Mouse (Mus musculus) forebrain, embryonic 14.5 days (tissue): Measurements from ENCODE around the gene Actl6b. TPM values are rescaled to one million over a fixed set of nuclear protein-coding genes. Genes with fewer than 3 reads are reported as not detected.

Experiments
- ATAC-seq: fragments of 200-750 bp; cut with Nextera tagmentation; 2 replicates; pipeline ENCODE4 v1.8.0; 2017; ENCODE audit warnings: mild to moderate bottlenecking, moderate library complexity
- DNase-seq: peaks from one replicate; pipeline ENCODE4 v3.0.0-alpha.2; 2015; ENCODE audit warnings: low spot score
- H3K27ac ChIP-seq: fragments of 300-500 bp; sonication (generic); 2 replicates; pipeline ENCODE4 v1.5.1; 2014; ENCODE audit warnings: low read depth, mild to moderate bottlenecking, control low read depth, low read length, moderate library complexity
- H3K27me3 ChIP-seq: fragments of 300-500 bp; sonication (generic); replicated peaks from 2 replicates; pipeline ENCODE4 v1.6.1; 2014; ENCODE audit warnings: low read length, control low read depth, mixed read lengths; ENCODE audit not compliant: control insufficient read depth, insufficient read depth
- H3K36me3 ChIP-seq: fragments of 300-500 bp; sonication (generic); 2 replicates; pipeline ENCODE4 v1.6.1; 2014; ENCODE audit warnings: low read length, control low read depth; ENCODE audit not compliant: control insufficient read depth, insufficient read depth
- H3K4me1 ChIP-seq: fragments of 300-500 bp; sonication (generic); 2 replicates; pipeline ENCODE4 v1.6.1; 2014; ENCODE audit warnings: antibody characterized with exemption, low read length, control low read depth; ENCODE audit not compliant: control insufficient read depth, insufficient read depth
- H3K4me2 ChIP-seq: fragments of 300-500 bp; sonication (generic); 2 replicates; pipeline ENCODE4 v1.6.1; 2014; ENCODE audit warnings: mild to moderate bottlenecking, control low read depth, low read length
- H3K4me3 ChIP-seq: fragments of 300-500 bp; sonication (generic); 2 replicates; pipeline ENCODE4 v1.5.1; 2014; ENCODE audit warnings: low read depth, low read length, control low read depth
- H3K9ac ChIP-seq: fragments of 300-500 bp; sonication (generic); 2 replicates; pipeline ENCODE4 v1.6.1; 2014; ENCODE audit warnings: mild to moderate bottlenecking, low read length, control low read depth, moderate library complexity
- H3K9me3 ChIP-seq: fragments of 300-500 bp; sonication (generic); replicated peaks from 2 replicates; pipeline ENCODE4 v1.6.1; 2016; ENCODE audit warnings: low read length, control low read depth, mixed read lengths; ENCODE audit not compliant: control insufficient read depth
- WGBS: fragments of 180-500 bp; shearing (Covaris S2); extraction: QIAGEN DNeasy Blood & Tissue Kit; methylation state at CpG from one replicate; pipeline ENCODE4 v1.1.7; 2014; 5-methylcytosine and 5-hydroxymethylcytosine counted together
- polyA plus RNA-seq: library from polyadenylated mRNA; unstranded; fragments of >200 nt; fragmentation: Nextera tagmentation; extraction: Ambion mirVana; gene quantifications from 2 replicates; pipeline ENCODE4 v1.2.1, GENCODE M21; 2014

The Actl6b gene
- polyA plus RNA-seq, 1 experiment from 2014 or later, result 184 TPM

- H3K4me2 ChIP-seq, result no peak overlapping the region
- H3K9me3 ChIP-seq, result no peaks in the 10 kb centered on the region
- ATAC-seq (no peak), DNase-seq (no peak)
- H3K36me3 ChIP-seq, result peaks cover 2% of the 10 kb centered on the region; the same call in 1 of the 2 replicates
- WGBS, result 82% methylated on average over 6 of the region's 6 CpGs
- H3K9ac ChIP-seq, result no peak overlapping the region
- H3K27me3 ChIP-seq, result no peaks in the 10 kb centered on the region
- no peaks in the 10 kb centered on the region for H3K4me1 ChIP-seq
- no peak overlapping the region for H3K27ac ChIP-seq
- H3K4me3 ChIP-seq, result no peak overlapping the region
Observed at GRCm38 (mm10) chr5:137565744-137566143, 12.4 kb downstream of the Actl6b start.

- no peak for DNase-seq
- ATAC-seq, result no peak
- 95% methylated on average over 5 of the region's 5 CpGs for WGBS
Observed at GRCm38 (mm10) chr5:137566416-137566815, 13.1 kb downstream of the Actl6b start.

GRCm38 (mm10) chr5:137568223-137568798 lies 15.0 kb downstream of the Actl6b start:
- Histone ChIP-seq H3K4me2 (no peak overlapping the region), H3K27me3 (no peaks in the 10 kb centered on the region), H3K4me1 (no peaks in the 10 kb centered on the region), H3K36me3 (peaks cover 2% of the 10 kb centered on the region; the same call in 1 of the 2 replicates), H3K27ac (no peak overlapping the region), H3K9me3 (no peaks in the 10 kb centered on the region), H3K4me3 (no peak overlapping the region), H3K9ac (no peak overlapping the region)
- 85% methylated on average over 8 of the region's 8 CpGs for WGBS
- DNase-seq (no peak), ATAC-seq (no peak)

More at GRCm38 (mm10) chr5:137566416-137566815, 13.1 kb downstream of the Actl6b start:
- Histone ChIP-seq H3K4me2 (no peak overlapping the region), H3K9me3 (no peaks in the 10 kb centered on the region), H3K4me1 (no peaks in the 10 kb centered on the region), H3K36me3 (peaks cover 2% of the 10 kb centered on the region; the same call in 1 of the 2 replicates), H3K9ac (no peak overlapping the region), H3K27ac (no peak overlapping the region), H3K4me3 (no peak overlapping the region), H3K27me3 (no peaks in the 10 kb centered on the region)

GRCm38 (mm10) chr5:137569031-137569430 lies 15.7 kb downstream of the Actl6b start:
- no peaks in the 10 kb centered on the region for H3K4me1 ChIP-seq
- WGBS, result 72% methylated on average over 12 of the region's 12 CpGs
- no peak for ATAC-seq
- no peak overlapping the region for H3K27ac ChIP-seq
- no peaks in the 10 kb centered on the region for H3K27me3 ChIP-seq
- H3K4me3 ChIP-seq, result no peak overlapping the region
- no peak for DNase-seq
- no peak overlapping the region for H3K9ac ChIP-seq
- H3K4me2 ChIP-seq, result no peak overlapping the region
- H3K9me3 ChIP-seq, result no peaks in the 10 kb centered on the region
- peaks cover 2% of the 10 kb centered on the region; the same call in 1 of the 2 replicates for H3K36me3 ChIP-seq

- no peak for ATAC-seq
- no peak for DNase-seq
- Histone ChIP-seq H3K4me1 (0 out of 2 replicates have a peak, but pooled peaks cover 3% of the 10 kb centered on the region), H3K4me3 (no peak within 1 kb of the TSS), H3K27me3 (peaks cover 4% of the 10 kb centered on the region; the same call in 1 of the 2 replicates), H3K27ac (no peak within 1 kb of the TSS), H3K9me3 (no peaks in the 10 kb centered on the region), H3K36me3 (no peaks in the 10 kb centered on the region; the same call in 1 of the 2 replicates), H3K4me2 (no peak within 1 kb of the TSS), H3K9ac (no peak within 1 kb of the TSS)
- WGBS, result 37% methylated on average over 9 of the region's 9 CpGs
Observed at GRCm38 (mm10) chr5:137569665-137570064, 16.3 kb downstream of the Actl6b start, which contains the start of gene Tfr2. TSS of gene Tfr2 (plus strand) at chr5:137569840.

- ATAC-seq (no peak), DNase-seq (no peak)
- H3K27ac ChIP-seq, result no peak overlapping the region
- H3K27me3 ChIP-seq, result peaks cover 4% of the 10 kb centered on the region; the same call in 1 of the 2 replicates
- 63% methylated on average over 7 of the region's 7 CpGs for WGBS
- H3K4me2 ChIP-seq, result no peak overlapping the region
- no peak overlapping the region for H3K9ac ChIP-seq
- H3K4me1 ChIP-seq, result 0 out of 2 replicates have a peak, but pooled peaks cover 3% of the 10 kb centered on the region
- H3K9me3 ChIP-seq, result no peaks in the 10 kb centered on the region
- H3K36me3 ChIP-seq, result no peaks in the 10 kb centered on the region; the same call in 1 of the 2 replicates
- H3K4me3 ChIP-seq, result no peak overlapping the region
Observed at GRCm38 (mm10) chr5:137570181-137570580, 16.9 kb downstream of the Actl6b start.

GRCm38 (mm10) chr5:137570691-137571586 lies 17.6 kb downstream of the Actl6b start:
- ATAC-seq (no peak), DNase-seq (no peak)
- Histone ChIP-seq H3K27me3 (peaks cover 4% of the 10 kb centered on the region; the same call in 1 of the 2 replicates), H3K27ac (no peak overlapping the region), H3K4me1 (0 out of 2 replicates have a peak, but pooled peaks cover 3% of the 10 kb centered on the region), H3K4me2 (no peak overlapping the region), H3K36me3 (no peaks in the 10 kb centered on the region; the same call in 1 of the 2 replicates), H3K4me3 (no peak overlapping the region), H3K9ac (no peak overlapping the region), H3K9me3 (no peaks in the 10 kb centered on the region)
- WGBS, result 82% methylated on average over 17 of the region's 17 CpGs

GRCm38 (mm10) chr5:137574470-137574901 lies 21.2 kb downstream of the Actl6b start:
- ATAC-seq (no peak), DNase-seq (no peak)
- whole genome bisulfite sequencing, result 6% methylated on average over 27 of the region's 27 CpGs
- Histone ChIP-seq H3K4me3 (peak overlapping the region; percentile 9; the same call in 1 of the 2 replicates), H3K9me3 (no peaks in the 10 kb centered on the region), H3K27ac (no peak overlapping the region), H3K27me3 (peaks cover 4% of the 10 kb centered on the region; the same call in 1 of the 2 replicates), H3K9ac (peak overlapping the region; percentile 37; the same call in 1 of the 2 replicates), H3K36me3 (no peaks in the 10 kb centered on the region), H3K4me2 (peak overlapping the region; percentile 46), H3K4me1 (0 out of 2 replicates have a peak, but pooled peaks cover 3% of the 10 kb centered on the region)
